Mouse (Mus musculus): ENCODE data around the gene Ralb.
A peak's percentile ranks its signal among the peaks of the same experiment; 100 is the strongest.

GRCm38 (mm10) chr1:119504260-119505062 lies at the start of gene Ralb:
- no peak for TF ChIP-seq CTCF (IDR thresholded peaks at IDR 0.05; ENCODE audit: extremely low read depth, insufficient read depth, low read length)
- peak; percentile 53; the same call in 1 of the 2 replicates for TF ChIP-seq POLR2A (IDR thresholded peaks at IDR 0.05; ENCODE audit: extremely low read depth, insufficient read depth, low read length)
